In the genomic region with DNA sequence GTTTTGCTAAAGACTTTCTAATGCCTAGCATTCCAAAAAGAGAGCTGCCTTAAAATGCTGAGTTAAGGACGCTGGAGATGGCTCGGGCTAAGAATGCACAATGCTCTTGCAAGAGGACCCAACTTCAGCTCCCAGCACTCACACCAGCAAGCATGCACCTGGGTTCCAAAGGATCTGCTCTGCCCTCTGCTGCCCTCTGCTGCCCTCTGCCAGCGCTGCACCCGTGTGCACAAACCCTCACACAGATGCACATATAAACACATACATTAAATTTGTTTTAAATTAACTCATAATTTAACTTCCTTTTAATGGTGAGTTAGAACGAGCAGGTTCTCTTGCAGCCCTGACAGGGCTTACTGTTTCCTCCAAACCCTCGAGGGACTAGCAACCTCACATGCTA, we compare ENCODE assay signal across 1 mouse cellular context.
TF ChIP-seq lines count a peak whose summit lies in the region.

No protein-coding gene starts in this region.

TF ChIP-seq in CH12.LX, 34 proteins besides CTCF, POLR2A, EP300 and RAD21 (continued from another document):
- TF ChIP-seq MXI1 (IDR thresholded peaks at IDR 0.05; ENCODE audit: low read depth, low read length) (no peak), JUN (IDR thresholded peaks at IDR 0.05; ENCODE audit: insufficient read depth, low read depth, low read length) (no peak), JUND (conservative IDR thresholded peaks at IDR 0.05; ENCODE audit: low read depth, low read length) (no peak), E2F4 (IDR thresholded peaks at IDR 0.05; ENCODE audit: insufficient replicate concordance, low read depth, low read length) (no peak), ZC3H11A (IDR thresholded peaks at IDR 0.05; ENCODE audit: low read depth, low read length) (no peak), CHD2 (IDR thresholded peaks at IDR 0.05; ENCODE audit: low read length) (no peak), USF1 (IDR thresholded peaks at IDR 0.05; ENCODE audit: low read depth, low read length) (no peak), BHLHE40 (IDR thresholded peaks at IDR 0.05; ENCODE audit: low read depth, low read length) (no peak)
